Mouse (Mus musculus) forebrain, embryonic 14.5 days (tissue): ENCODE results near the gene Hcn3. TPM values are rescaled to one million over a fixed set of nuclear protein-coding genes. Genes with fewer than 3 reads are reported as not detected.

Source experiments
- ATAC-seq: fragments of 200-750 bp; cut with Nextera tagmentation; 2 replicates; pipeline ENCODE4 v1.8.0; 2017; ENCODE audit warnings: mild to moderate bottlenecking, moderate library complexity
- DNase-seq: peaks from one replicate; pipeline ENCODE4 v3.0.0-alpha.2; 2015; ENCODE audit warnings: low spot score
- H3K27ac ChIP-seq: fragments of 300-500 bp; sonication (generic); 2 replicates; pipeline ENCODE4 v1.5.1; 2014; ENCODE audit warnings: low read depth, mild to moderate bottlenecking, control low read depth, low read length, moderate library complexity
- H3K27me3 ChIP-seq: fragments of 300-500 bp; sonication (generic); replicated peaks from 2 replicates; pipeline ENCODE4 v1.6.1; 2014; ENCODE audit warnings: low read length, control low read depth, mixed read lengths; ENCODE audit not compliant: control insufficient read depth, insufficient read depth
- H3K36me3 ChIP-seq: fragments of 300-500 bp; sonication (generic); 2 replicates; pipeline ENCODE4 v1.6.1; 2014; ENCODE audit warnings: low read length, control low read depth; ENCODE audit not compliant: control insufficient read depth, insufficient read depth
- H3K4me1 ChIP-seq: fragments of 300-500 bp; sonication (generic); 2 replicates; pipeline ENCODE4 v1.6.1; 2014; ENCODE audit warnings: antibody characterized with exemption, low read length, control low read depth; ENCODE audit not compliant: control insufficient read depth, insufficient read depth
- H3K4me2 ChIP-seq: fragments of 300-500 bp; sonication (generic); 2 replicates; pipeline ENCODE4 v1.6.1; 2014; ENCODE audit warnings: mild to moderate bottlenecking, control low read depth, low read length
- H3K4me3 ChIP-seq: fragments of 300-500 bp; sonication (generic); 2 replicates; pipeline ENCODE4 v1.5.1; 2014; ENCODE audit warnings: low read depth, low read length, control low read depth
- H3K9ac ChIP-seq: fragments of 300-500 bp; sonication (generic); 2 replicates; pipeline ENCODE4 v1.6.1; 2014; ENCODE audit warnings: mild to moderate bottlenecking, low read length, control low read depth, moderate library complexity
- H3K9me3 ChIP-seq: fragments of 300-500 bp; sonication (generic); replicated peaks from 2 replicates; pipeline ENCODE4 v1.6.1; 2016; ENCODE audit warnings: low read length, control low read depth, mixed read lengths; ENCODE audit not compliant: control insufficient read depth
- WGBS: fragments of 180-500 bp; shearing (Covaris S2); extraction: QIAGEN DNeasy Blood & Tissue Kit; methylation state at CpG from one replicate; pipeline ENCODE4 v1.1.7; 2014; 5-methylcytosine and 5-hydroxymethylcytosine counted together
- polyA plus RNA-seq: library from polyadenylated mRNA; unstranded; fragments of >200 nt; fragmentation: Nextera tagmentation; extraction: Ambion mirVana; gene quantifications from 2 replicates; pipeline ENCODE4 v1.2.1, GENCODE M21; 2014

The Hcn3 gene
- polyA plus RNA-seq, 1 experiment from 2014 or later = 9.4 TPM

DNA sequence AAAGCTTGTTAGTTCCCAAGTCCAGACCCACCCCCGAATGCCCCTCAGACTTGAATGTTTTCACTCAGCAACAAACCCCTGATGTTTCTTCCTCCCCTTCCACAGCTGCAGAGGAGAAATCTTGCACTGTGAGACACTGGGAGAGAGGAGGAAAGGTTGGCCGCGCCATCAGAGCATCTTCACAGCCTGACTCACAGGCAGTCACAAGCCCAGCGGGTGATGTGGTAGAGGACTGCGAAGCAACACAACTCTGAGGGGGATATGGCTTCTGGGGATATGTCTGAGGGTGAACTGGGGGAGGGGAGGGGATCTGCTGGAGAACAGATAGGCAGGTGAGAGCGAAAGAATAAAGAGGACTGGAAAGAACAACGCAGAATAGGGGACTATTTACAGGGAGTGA, 1.3 kb downstream of the Hcn3 start:
- Histone ChIP-seq H3K36me3 (no peaks in the 10 kb centered on the region), H3K27ac (no peak overlapping the region), H3K9me3 (no peaks in the 10 kb centered on the region), H3K4me2 (peak overlapping the region; percentile 95), H3K4me3 (peak overlapping the region; percentile 73), H3K4me1 (peaks cover 8% of the 10 kb centered on the region; the same call in 1 of the 2 replicates), H3K9ac (peak overlapping the region; percentile 45; the same call in 1 of the 2 replicates), H3K27me3 (no peaks in the 10 kb centered on the region)
- ATAC-seq (no peak), DNase-seq (peak; percentile 17)
- 23% methylated on average over 7 of the region's 7 CpGs for WGBS

- Histone ChIP-seq H3K9ac (no peak overlapping the region), H3K27me3 (no peaks in the 10 kb centered on the region), H3K36me3 (peaks cover 3% of the 10 kb centered on the region; the same call in 1 of the 2 replicates), H3K27ac (no peak overlapping the region), H3K4me1 (peaks cover 8% of the 10 kb centered on the region; the same call in 1 of the 2 replicates), H3K9me3 (no peaks in the 10 kb centered on the region), H3K4me2 (no peak overlapping the region), H3K4me3 (no peak overlapping the region)
- 90% methylated on average over 8 of the region's 8 CpGs for WGBS
- DNase-seq (no peak), ATAC-seq (no peak)
These were observed 3.0 kb downstream of the Hcn3 start for GRCm38 (mm10) chr3:89156951-89157350.

DNA sequence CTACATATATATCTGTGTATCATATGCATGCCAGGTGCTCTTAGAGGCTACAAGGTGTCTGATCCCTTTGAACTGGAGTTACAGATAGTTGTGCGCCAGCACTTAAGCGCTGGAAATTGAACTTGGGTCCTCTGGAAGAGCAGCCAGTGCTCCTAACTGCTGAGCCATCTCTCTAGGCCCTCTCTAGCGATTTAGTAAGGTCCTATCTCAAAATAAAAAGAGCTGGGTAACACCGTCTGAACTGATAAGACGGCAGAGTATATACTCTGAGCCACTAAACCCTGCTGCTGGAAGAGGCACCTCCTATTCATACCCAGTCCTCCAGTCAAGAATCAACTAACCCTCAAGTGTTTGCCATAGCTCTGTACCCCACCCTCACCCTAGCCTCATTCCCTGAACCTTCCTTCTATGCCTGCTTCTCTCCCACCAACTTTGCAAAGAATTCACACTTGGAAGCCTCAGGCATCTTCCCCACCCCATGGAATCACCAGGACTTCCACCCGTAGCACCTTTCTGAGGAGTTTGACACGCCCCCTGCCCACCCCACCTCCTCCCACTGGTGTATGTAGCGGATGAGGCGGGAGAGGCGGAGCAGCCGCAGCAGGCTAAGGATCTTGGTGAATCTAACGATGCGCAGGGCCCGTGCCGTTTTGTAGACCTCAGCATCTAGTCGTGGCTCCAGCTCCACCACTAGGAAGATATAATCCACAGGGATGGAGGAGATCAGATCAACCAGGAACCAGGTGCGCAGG, 7.7 kb downstream of the Hcn3 start:
- no peak overlapping the region for H3K4me2 ChIP-seq
- H3K36me3 ChIP-seq = peaks cover 6% of the 10 kb centered on the region; the same call in 1 of the 2 replicates
- no peak overlapping the region for H3K4me3 ChIP-seq
- H3K9me3 ChIP-seq = no peaks in the 10 kb centered on the region
- no peak overlapping the region for H3K27ac ChIP-seq
- no peaks in the 10 kb centered on the region for H3K4me1 ChIP-seq
- WGBS = 60% methylated on average over 17 of the region's 17 CpGs
- H3K27me3 ChIP-seq = no peaks in the 10 kb centered on the region
- no peak for DNase-seq
- H3K9ac ChIP-seq = no peak overlapping the region
- no peak for ATAC-seq

DNA sequence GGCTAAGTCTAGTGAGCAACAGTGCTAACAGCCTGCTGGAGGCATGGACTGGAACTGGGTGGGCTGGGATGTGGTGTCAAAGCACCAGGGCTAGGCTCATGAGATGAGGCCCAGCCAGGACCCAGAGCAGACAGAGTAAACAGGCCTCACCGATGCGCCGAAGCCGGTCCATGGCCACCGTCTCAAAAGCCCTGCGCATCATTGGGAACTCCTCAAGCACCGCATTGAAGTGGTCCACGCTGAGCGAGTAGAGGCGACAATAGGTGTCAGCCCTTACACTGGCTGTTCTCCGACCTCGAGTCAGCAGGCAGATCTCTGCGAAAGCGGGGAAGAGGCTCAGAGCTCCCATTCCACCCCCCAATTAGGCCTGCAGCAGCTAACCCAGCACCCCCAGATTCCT, 11.4 kb downstream of the Hcn3 start:
- WGBS = 76% methylated on average over 14 of the region's 14 CpGs
- no peaks in the 10 kb centered on the region for H3K27me3 ChIP-seq
- H3K4me3 ChIP-seq = no peak overlapping the region
- no peaks in the 10 kb centered on the region for H3K9me3 ChIP-seq
- no peak overlapping the region for H3K4me2 ChIP-seq
- H3K9ac ChIP-seq = no peak overlapping the region
- DNase-seq (no peak), ATAC-seq (no peak)
- H3K36me3 ChIP-seq = peaks cover 6% of the 10 kb centered on the region; the same call in 1 of the 2 replicates
- no peaks in the 10 kb centered on the region for H3K4me1 ChIP-seq
- no peak overlapping the region for H3K27ac ChIP-seq

DNA sequence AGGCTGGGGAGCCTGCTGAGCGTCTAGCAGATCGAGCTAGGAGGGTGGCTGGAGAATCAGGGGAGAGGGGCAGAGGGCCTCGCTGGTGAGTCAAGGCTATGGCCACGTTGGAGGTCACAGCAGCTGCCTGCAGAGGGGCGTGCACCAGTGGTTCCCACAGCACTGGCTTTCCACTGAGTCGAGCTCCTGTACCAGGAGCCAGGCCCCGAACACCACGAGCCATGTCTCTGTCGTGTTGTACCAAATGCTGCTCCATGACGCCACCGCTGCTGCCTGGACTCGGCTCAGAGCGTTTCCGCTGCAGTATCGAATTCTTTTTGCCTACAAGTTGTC, 12.1 kb downstream of the Hcn3 start:
- no peak overlapping the region for H3K27ac ChIP-seq
- no peak for ATAC-seq

DNA sequence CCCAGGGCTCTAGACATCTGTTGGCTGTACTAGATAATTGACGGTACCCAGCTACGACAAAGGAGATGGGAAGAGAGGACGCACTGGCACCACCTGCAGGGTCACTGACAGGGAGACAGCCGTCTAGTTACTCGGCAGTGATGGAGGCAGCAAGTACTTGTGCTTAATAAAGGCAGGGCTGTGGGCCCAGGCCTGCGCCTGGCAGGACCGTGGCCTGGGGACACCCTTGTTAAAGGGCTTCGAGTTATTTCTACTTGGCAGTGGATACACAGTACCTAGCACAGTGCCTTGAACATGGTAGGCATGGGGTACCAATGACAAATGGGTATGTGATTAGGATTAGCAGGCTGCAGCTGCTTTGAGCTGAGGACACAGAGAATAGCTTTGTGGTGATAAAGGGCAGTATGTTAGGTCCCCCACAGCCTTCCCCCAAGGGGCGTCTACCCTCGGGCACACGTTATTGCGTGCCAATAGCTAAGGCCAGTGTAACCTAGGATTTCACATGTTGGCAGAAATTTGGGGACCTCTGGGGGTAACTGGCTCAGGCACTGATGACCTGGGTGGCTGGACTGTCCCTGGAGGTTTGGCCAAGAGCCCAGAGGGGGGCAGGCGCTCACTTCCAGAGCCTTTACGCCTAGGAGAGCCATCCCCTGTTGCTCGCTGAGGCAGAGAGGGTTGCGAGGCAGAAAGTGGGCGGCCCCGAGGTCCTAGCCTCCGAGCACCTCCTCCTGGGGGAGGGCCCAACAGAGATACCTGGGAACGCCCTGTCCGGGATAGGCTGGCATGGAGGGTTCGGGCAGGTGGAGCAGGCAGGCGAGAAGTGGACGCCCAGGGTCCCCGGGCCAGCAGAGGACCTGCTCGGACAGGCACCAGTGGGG, 12.7 kb downstream of the Hcn3 start:
- Histone ChIP-seq H3K36me3 (0 out of 2 replicates have a peak, but pooled peaks cover 3% of the 10 kb centered on the region), H3K4me3 (no peak overlapping the region), H3K9ac (no peak overlapping the region), H3K4me1 (no peaks in the 10 kb centered on the region), H3K27me3 (no peaks in the 10 kb centered on the region), H3K4me2 (no peak overlapping the region), H3K9me3 (no peaks in the 10 kb centered on the region), H3K27ac (no peak overlapping the region)
- WGBS = 25% methylated on average over 26 of the region's 26 CpGs
- ATAC-seq (no peak; the same call in 1 of the 2 replicates), DNase-seq (no peak)

More for the DNA sequence above, 12.1 kb downstream of the Hcn3 start:
- Histone ChIP-seq H3K36me3 (peaks cover 6% of the 10 kb centered on the region; the same call in 1 of the 2 replicates), H3K27me3 (no peaks in the 10 kb centered on the region), H3K9ac (no peak overlapping the region), H3K4me1 (no peaks in the 10 kb centered on the region), H3K9me3 (no peaks in the 10 kb centered on the region), H3K4me3 (no peak overlapping the region), H3K4me2 (no peak overlapping the region)
- 17% methylated on average over 15 of the region's 15 CpGs for whole genome bisulfite sequencing
- DNase-seq = no peak

GRCm38 (mm10) chr3:89145566-89145965, 14.4 kb downstream of the Hcn3 start:
- DNase-seq = no peak
- ATAC-seq = no peak
- no peak overlapping the region for H3K4me2 ChIP-seq

GRCm38 (mm10) chr3:89144821-89145220, 15.2 kb downstream of the Hcn3 start:
- H3K36me3 ChIP-seq = no peaks in the 10 kb centered on the region
- H3K4me1 ChIP-seq = no peaks in the 10 kb centered on the region
- no peak overlapping the region for H3K4me3 ChIP-seq
- no peak overlapping the region for H3K27ac ChIP-seq
- no peak overlapping the region for H3K4me2 ChIP-seq
- 89% methylated on average over 10 of the region's 10 CpGs for WGBS
- no peaks in the 10 kb centered on the region for H3K27me3 ChIP-seq
- H3K9ac ChIP-seq = no peak overlapping the region
- no peaks in the 10 kb centered on the region for H3K9me3 ChIP-seq
- DNase-seq (no peak), ATAC-seq (no peak)

More at GRCm38 (mm10) chr3:89145566-89145965, 14.4 kb downstream of the Hcn3 start:
- no peaks in the 10 kb centered on the region for H3K4me1 ChIP-seq
- H3K4me3 ChIP-seq = no peak overlapping the region
- H3K9me3 ChIP-seq = no peaks in the 10 kb centered on the region
- H3K36me3 ChIP-seq = no peaks in the 10 kb centered on the region
- H3K9ac ChIP-seq = no peak overlapping the region
- H3K27me3 ChIP-seq = no peaks in the 10 kb centered on the region
- WGBS = 17% methylated on average over 8 of the region's 8 CpGs
- H3K27ac ChIP-seq = no peak overlapping the region
